Mouse (Mus musculus) heart, embryonic 10.5 days (tissue): ENCODE results near the gene Grm4. TPM values are rescaled to one million over a fixed set of nuclear protein-coding genes. Genes with fewer than 3 reads are reported as not detected.

ENCODE experiments used
- DNase-seq: peaks from one replicate; pipeline ENCODE4 v3.0.0-alpha.2; 2017; ENCODE audit warnings: low spot score
- H3K27ac ChIP-seq: fragments of 300-500 bp; sonication (generic); 2 replicates; pipeline ENCODE4 v1.5.1; 2016; ENCODE audit warnings: mild to moderate bottlenecking
- H3K27me3 ChIP-seq: fragments of 300-500 bp; sonication (generic); 2 replicates; pipeline ENCODE4 v1.6.1; 2016; ENCODE audit warnings: mild to moderate bottlenecking; ENCODE audit not compliant: poor library complexity, insufficient read depth, severe bottlenecking
- H3K36me3 ChIP-seq: fragments of 300-500 bp; sonication (generic); 2 replicates; pipeline ENCODE4 v1.6.1; 2016; ENCODE audit warnings: mild to moderate bottlenecking, moderate library complexity
- H3K4me1 ChIP-seq: fragments of 300-500 bp; sonication (generic); 2 replicates; pipeline ENCODE4 v1.6.1; 2016; ENCODE audit warnings: mild to moderate bottlenecking
- H3K4me3 ChIP-seq: fragments of 300-500 bp; sonication (generic); 2 replicates; pipeline ENCODE4 v1.5.1; 2016; ENCODE audit warnings: mild to moderate bottlenecking, moderate library complexity
- H3K9me3 ChIP-seq: fragments of 300-500 bp; sonication (generic); 2 replicates; pipeline ENCODE4 v1.6.1; 2016; ENCODE audit warnings: mild to moderate bottlenecking, moderate library complexity
- WGBS: fragments of 180-500 bp; shearing (Covaris S2); methylation state at CpG from one replicate; pipeline ENCODE4 v1.1.7; 2016; 5-methylcytosine and 5-hydroxymethylcytosine counted together
- polyA plus RNA-seq: library from polyadenylated mRNA; unstranded; fragments of >200 nt; fragmentation: Nextera tagmentation; extraction: Ambion mirVana; gene quantifications from 2 replicates; pipeline ENCODE4 v1.2.1, GENCODE M21; 2016

Grm4 gene
- polyA plus RNA-seq, 1 experiment from 2014 or later, result 0.34 TPM

DNA sequence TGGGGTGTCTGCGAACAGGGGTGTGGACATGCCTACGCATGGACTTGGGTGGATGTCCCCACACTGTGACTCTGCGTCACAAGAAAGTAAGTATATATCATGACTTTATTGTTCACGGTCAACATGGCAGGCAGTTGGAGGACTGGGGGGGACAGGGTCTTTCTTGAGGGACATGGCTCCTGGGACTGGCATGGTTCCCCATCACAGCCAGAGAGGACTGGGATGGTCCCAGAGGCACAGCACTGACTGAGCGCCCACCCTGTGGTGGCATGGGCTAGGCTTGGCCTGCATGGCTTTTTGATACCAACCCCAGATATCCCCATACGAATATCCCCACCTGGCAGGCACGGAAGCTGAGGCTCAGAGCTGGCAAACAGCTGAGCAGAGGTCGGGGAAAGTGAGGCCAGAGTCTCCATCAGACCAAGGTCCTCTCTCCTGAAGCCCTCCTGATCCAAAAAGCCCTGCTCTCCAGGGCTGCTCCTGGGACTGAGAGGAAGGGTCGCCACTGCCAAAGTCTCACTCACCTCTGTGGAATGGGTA is 64.1 kb downstream of the Grm4 start:
- DNase-seq, result no peak
- H3K4me1 ChIP-seq, result no peaks in the 10 kb centered on the region
- H3K27me3 ChIP-seq, result peaks cover 50% of the 10 kb centered on the region
- no peaks in the 10 kb centered on the region for H3K9me3 ChIP-seq
- H3K4me3 ChIP-seq, result no peak overlapping the region
- WGBS, result 83% methylated on average over 9 of the region's 9 CpGs
- no peaks in the 10 kb centered on the region for H3K36me3 ChIP-seq
- H3K27ac ChIP-seq, result no peak overlapping the region

DNA sequence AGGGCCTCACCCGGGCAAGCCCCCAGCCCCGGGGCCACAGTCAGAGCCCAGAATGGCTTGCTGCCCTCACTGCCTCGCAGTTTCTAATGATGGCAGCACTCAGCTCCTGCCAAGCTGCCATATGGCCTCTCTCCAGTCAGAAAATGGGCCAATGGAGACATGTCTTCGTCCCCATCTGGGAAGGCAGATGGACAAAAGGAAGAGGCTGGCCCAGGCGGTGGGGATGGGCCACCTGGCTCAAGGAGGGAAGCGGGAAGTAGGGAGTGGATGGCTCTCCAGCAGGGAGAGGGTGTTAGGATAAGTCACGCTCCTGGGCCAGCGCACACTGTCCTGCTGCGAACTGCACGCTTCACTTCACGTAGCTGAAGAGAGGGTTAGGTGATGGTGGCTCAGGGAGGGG is 64.8 kb downstream of the Grm4 start:
- Histone ChIP-seq H3K4me3 (no peak overlapping the region), H3K27me3 (peaks cover 57% of the 10 kb centered on the region), H3K4me1 (no peaks in the 10 kb centered on the region), H3K36me3 (no peaks in the 10 kb centered on the region), H3K9me3 (no peaks in the 10 kb centered on the region), H3K27ac (no peak overlapping the region)
- no peak for DNase-seq
- 74% methylated on average over 11 of the region's 11 CpGs for WGBS

DNA sequence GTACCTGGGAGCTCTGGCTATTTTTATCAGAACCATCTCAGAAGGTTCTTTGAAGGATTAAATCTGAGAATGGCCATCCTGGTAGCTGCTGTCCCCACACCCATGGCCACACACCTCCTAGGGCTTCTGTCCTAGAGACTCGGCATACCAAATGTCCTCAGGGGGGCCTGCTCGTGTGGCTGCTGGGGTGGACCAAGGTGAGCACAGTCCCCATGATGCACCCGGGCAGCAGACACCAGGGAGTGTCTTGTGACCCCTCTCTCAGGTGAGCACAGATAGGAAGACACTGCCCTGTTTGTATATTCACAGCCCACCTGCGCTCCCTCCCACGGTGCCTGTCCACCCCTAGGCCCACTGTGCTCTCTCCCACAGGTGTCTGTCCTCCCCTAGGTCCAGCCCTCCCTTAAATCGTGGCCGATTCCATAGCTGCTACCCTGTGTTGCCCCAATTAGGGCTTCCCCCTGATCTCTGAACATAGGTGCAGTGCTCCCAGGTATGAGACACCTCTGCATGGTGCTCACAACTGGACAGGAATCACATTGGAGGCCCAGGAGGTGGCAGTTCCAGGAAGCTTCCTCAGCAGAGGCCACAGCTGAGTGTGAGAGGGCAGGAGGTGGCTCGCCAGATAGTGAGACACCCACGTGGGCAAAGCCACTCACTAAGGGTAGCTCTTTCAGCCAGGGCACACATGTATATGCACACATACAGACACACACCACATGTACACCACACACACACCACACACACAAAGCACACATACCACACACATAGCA is 66.0 kb downstream of the Grm4 start:
- H3K4me3 ChIP-seq, result no peak overlapping the region

DNA sequence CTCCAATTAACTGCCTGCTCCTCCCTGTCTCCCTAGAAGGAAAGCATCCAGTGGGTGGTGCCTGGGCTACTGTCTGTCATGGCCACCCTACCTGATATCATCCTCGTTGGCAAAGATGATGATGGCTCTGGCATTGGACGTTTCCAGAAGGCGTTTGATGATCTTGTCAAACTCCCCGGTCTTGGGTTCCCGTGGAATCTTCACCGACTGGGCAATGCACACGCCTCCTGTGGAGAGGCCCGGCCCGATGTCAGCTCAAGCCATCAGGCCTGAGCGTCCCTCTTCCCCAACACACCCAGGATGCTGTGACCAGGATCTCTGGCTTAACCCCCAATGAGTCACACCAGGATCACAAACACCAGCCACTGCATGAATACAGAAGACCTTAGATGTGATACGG is 66.8 kb downstream of the Grm4 start:
- H3K27ac ChIP-seq, result no peak overlapping the region
- no peak for DNase-seq
- no peak overlapping the region for H3K4me3 ChIP-seq
- WGBS, result 84% methylated on average over 11 of the region's 11 CpGs
- H3K27me3 ChIP-seq, result peaks cover 46% of the 10 kb centered on the region; the same call in 1 of the 2 replicates
- H3K9me3 ChIP-seq, result no peaks in the 10 kb centered on the region
- H3K4me1 ChIP-seq, result no peaks in the 10 kb centered on the region
- no peaks in the 10 kb centered on the region for H3K36me3 ChIP-seq

More for the DNA sequence above, 66.0 kb downstream of the Grm4 start:
- Histone ChIP-seq H3K4me1 (no peaks in the 10 kb centered on the region), H3K9me3 (no peaks in the 10 kb centered on the region), H3K27me3 (peaks cover 54% of the 10 kb centered on the region), H3K27ac (no peak overlapping the region), H3K36me3 (no peaks in the 10 kb centered on the region)
- 66% methylated on average over 9 of the region's 9 CpGs for WGBS
- no peak for DNase-seq

DNA sequence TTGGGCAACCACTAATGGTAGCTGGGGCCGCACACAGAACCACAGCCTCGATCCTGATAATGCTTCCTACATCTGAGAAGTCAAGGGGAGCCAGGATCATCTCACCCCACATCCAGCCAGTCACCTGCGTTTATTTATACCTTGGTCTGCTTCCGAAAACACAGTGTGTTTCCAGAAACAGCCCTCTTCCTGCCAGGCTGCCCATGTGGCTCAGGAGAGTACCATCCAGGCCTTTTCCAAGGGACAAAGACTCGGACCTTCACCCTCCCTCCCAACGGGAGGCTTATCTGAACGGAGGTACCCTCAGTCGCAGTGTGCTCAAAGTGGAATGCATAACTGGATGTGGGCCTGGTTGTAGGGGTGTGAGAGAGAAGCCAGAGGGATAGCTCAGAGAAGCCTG is 68.2 kb downstream of the Grm4 start:
- no peaks in the 10 kb centered on the region for H3K4me1 ChIP-seq
- no peaks in the 10 kb centered on the region for H3K9me3 ChIP-seq
- H3K27ac ChIP-seq, result no peak overlapping the region
- H3K36me3 ChIP-seq, result no peaks in the 10 kb centered on the region
- H3K27me3 ChIP-seq, result peaks cover 44% of the 10 kb centered on the region; the same call in 1 of the 2 replicates
- no peak overlapping the region for H3K4me3 ChIP-seq
- DNase-seq, result no peak
- 67% methylated on average over 8 of the region's 8 CpGs for WGBS

DNA sequence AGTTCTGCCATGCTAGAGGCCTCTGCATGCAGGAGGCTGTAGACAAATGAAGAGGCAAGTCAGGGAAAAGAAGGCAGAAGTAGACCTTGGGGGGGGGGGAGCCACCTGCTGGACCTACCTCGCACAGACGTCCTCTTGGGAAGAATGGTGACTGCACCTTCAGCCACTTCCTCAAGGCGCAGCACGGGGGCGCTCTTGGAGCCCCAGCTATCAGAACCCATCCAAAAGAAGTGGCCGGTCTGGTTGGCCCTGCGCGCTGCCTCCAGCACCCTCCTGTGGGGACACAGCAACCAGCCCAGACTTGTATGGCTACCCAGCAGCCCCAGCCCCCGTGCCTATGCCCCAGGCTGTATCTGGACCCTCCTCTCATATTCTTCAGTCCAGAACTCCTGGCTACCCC is 69.4 kb downstream of the Grm4 start:
- no peak for DNase-seq
- no peaks in the 10 kb centered on the region for H3K9me3 ChIP-seq
- WGBS, result 15% methylated on average over 9 of the region's 9 CpGs
- no peak overlapping the region for H3K4me3 ChIP-seq
- peaks cover 56% of the 10 kb centered on the region; the same call in 1 of the 2 replicates for H3K27me3 ChIP-seq
- H3K4me1 ChIP-seq, result no peaks in the 10 kb centered on the region
- H3K36me3 ChIP-seq, result no peaks in the 10 kb centered on the region
- no peak overlapping the region for H3K27ac ChIP-seq

DNA sequence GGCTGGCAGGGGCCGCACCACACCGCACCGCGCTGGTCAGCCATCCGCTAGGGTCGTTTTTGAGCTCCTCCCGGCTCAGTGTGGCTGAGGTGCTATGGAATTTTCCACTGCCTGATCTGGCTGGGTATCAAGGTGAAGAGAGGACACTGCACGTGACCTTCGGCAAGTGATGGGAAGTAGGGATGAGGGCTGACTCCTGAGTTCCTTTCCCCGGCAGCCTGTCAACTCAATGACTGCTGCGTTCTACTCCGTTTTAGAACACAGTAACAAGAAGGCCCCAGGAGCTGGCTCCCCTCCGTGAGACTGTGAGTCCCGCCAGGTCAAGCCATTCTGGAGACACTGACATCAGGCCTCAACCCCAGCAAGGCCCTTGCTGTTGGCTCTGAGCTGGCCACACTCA is 70.0 kb downstream of the Grm4 start:
- 78% methylated on average over 14 of the region's 14 CpGs for WGBS
- no peak overlapping the region for H3K4me3 ChIP-seq
- no peak for DNase-seq

DNA sequence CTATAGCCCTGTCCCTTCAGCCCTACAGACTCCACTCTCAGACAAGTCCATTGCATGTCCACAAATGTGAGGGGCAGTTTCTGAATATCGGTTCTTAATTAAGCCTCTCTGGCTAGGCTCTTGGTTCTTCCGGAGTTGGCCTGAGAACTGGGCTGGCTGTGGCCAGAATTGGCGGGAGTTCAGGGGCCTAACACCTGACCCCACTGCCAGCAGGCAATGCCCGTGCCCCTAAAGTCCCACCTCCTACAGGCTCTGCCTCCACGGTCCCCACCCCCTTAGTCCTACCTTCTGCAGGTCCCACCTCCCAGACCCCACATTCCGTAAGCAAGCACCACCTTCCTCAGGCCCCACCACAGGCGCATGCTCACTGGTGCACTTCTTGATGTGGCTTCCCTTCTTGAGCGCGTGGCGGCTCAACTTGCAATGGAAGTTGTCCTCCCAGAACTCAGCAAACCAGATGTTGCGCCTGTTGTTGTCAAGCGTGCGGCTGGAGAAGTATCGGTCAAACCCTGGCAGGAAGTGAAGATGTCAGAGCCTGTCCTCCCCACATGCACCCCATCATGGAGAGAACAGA is 71.4 kb downstream of the Grm4 start:
- Histone ChIP-seq H3K4me3 (no peak overlapping the region), H3K4me1 (peaks cover 5% of the 10 kb centered on the region), H3K36me3 (no peaks in the 10 kb centered on the region), H3K27me3 (peaks cover 64% of the 10 kb centered on the region; the same call in 1 of the 2 replicates), H3K9me3 (no peaks in the 10 kb centered on the region), H3K27ac (no peak overlapping the region)
- WGBS, result 79% methylated on average over 14 of the region's 14 CpGs
- no peak for DNase-seq

More for the DNA sequence above, 70.0 kb downstream of the Grm4 start:
- Histone ChIP-seq H3K27me3 (peaks cover 61% of the 10 kb centered on the region; the same call in 1 of the 2 replicates), H3K9me3 (no peaks in the 10 kb centered on the region), H3K27ac (no peak overlapping the region), H3K4me1 (no peaks in the 10 kb centered on the region), H3K36me3 (no peaks in the 10 kb centered on the region)

DNA sequence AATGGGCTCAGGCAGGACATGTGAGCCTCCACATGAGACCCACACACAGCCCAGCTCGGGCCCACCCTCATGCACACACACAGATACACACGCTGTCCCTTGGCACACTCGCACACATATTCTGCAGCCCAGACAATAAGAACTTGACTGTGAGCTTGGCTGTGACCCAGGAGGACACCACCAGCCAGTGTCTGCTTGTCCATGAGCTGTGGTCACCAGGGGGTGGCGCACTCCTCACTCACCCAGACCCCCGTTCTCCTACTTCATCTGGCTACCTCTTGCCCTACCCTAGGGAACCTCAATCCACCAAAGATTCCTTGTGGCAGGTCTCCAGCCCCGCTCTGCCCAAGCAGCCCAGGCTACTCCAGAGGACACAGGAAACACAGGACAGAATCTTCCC is 72.5 kb downstream of the Grm4 start:
- 64% methylated on average over 6 of the region's 6 CpGs for WGBS
- Histone ChIP-seq H3K9me3 (no peaks in the 10 kb centered on the region), H3K27me3 (peaks cover 59% of the 10 kb centered on the region; the same call in 1 of the 2 replicates), H3K4me1 (peaks cover 5% of the 10 kb centered on the region), H3K27ac (no peak overlapping the region), H3K4me3 (no peak overlapping the region), H3K36me3 (no peaks in the 10 kb centered on the region)
- DNase-seq, result no peak

DNA sequence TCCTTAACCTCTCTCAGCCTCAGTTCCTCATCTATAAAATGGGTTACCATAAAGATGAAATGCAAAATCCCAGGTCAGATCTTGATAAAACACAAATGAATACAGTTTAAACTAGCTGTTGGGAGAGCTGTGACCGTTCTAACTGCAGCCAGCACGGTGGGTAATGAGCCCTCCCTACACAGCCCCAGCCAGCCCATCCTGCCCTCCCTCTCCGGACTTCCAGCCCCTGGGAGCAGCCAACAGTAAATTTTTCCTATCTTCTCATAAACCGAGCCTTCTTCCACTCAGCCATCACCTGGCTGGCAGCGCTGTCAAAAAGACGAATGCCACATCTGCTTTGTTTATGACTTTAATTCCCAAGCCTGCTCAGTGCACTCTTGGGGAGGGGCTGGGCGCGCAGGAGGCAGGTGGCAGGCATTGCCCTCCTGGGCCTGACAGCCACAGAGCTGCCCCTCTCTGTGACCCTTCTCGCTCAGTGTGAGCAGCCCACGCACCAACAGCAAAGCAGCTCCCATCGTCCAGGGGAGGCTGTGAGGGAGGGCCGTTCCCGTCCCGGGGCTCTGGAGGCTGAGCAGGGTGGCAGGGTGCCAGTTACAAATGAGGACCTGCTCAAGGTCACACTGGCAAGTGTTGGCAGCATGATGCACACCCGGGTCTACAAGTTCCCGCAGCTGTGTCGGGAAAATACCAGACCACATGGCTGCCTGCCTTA is 75.7 kb downstream of the Grm4 start:
- Histone ChIP-seq H3K4me1 (peaks cover 20% of the 10 kb centered on the region), H3K27ac (no peak overlapping the region), H3K4me3 (no peak overlapping the region), H3K27me3 (peaks cover 48% of the 10 kb centered on the region; the same call in 1 of the 2 replicates), H3K36me3 (no peaks in the 10 kb centered on the region), H3K9me3 (no peaks in the 10 kb centered on the region)
- WGBS, result 64% methylated on average over 17 of the region's 17 CpGs
- DNase-seq, result no peak

DNA sequence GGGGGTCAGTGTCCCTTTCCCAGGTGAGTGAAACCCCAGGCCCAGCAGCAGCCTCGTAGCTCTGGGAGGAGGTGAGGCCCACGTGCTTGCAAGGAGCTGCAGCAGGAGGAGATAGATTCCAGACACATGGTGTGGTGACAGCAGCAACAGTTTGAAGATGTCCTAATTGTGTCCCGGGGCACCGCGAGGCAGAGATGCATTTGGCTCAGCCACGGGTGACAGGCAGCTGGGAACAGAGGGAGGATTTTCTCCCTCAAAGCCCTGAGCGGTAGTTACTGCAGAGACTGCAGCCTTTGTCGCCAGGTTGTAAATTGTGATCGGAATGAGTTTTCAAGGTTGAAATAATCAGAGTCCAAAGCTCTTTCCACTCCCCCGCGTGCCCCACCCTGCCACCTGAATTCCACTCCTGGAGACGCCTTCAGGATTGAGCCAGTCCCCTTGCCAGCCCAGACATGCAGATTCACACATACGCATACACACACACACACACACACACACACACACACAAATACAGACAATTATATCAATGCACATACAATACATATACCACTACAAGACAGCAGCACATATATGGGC is 78.6 kb downstream of the Grm4 start:
- Histone ChIP-seq H3K27ac (no peak overlapping the region), H3K27me3 (peaks cover 50% of the 10 kb centered on the region; the same call in 1 of the 2 replicates), H3K36me3 (no peaks in the 10 kb centered on the region), H3K4me3 (no peak overlapping the region), H3K9me3 (no peaks in the 10 kb centered on the region), H3K4me1 (peaks cover 20% of the 10 kb centered on the region)
- no peak for DNase-seq
- WGBS, result 48% methylated on average over 13 of the region's 13 CpGs

DNA sequence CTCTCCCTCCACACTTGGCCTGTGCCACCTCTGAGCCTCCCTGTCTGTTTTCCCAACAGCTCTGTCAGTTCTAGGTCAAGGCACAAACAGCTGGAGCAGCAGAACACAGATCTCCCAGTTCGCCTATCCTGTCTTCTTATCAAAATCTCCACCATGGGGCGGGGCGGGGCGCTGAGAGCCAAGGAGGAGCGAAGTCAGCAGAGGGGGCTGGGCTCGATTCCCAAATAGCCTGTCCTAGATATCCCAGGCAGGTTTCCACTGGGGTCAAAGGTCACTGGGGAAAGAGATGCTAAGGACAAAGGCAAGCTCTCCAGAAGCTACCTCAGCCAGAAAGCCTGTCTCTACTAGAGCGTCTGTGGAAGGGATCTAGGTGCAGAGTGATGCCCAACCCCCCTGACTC is 79.4 kb downstream of the Grm4 start:
- no peak overlapping the region for H3K4me3 ChIP-seq
- WGBS, result 29% methylated on average over 7 of the region's 7 CpGs
- H3K27me3 ChIP-seq, result peaks cover 42% of the 10 kb centered on the region; the same call in 1 of the 2 replicates

More for the DNA sequence above, 79.4 kb downstream of the Grm4 start:
- Histone ChIP-seq H3K4me1 (peaks cover 20% of the 10 kb centered on the region), H3K27ac (no peak overlapping the region), H3K36me3 (no peaks in the 10 kb centered on the region), H3K9me3 (no peaks in the 10 kb centered on the region)
- no peak for DNase-seq
